Mouse (Mus musculus) MEL (cell line): ENCODE results near the gene Mtcl1. TPM values are rescaled to one million over a fixed set of nuclear protein-coding genes. Genes with fewer than 3 reads are reported as not detected.

ENCODE experiments used
- DNase-seq: peaks from one replicate; pipeline ENCODE4 v3.0.0; 2011; ENCODE audit warnings: low read depth, low spot score
- H3K27ac ChIP-seq: 2 replicates; pipeline ENCODE4 v1.5.1; 2012; ENCODE audit warnings: low read depth, mild to moderate bottlenecking, control low read depth, low read length, moderate library complexity; ENCODE audit not compliant: control insufficient read depth
- H3K27me3 ChIP-seq, 2 experiments: fragments of 150-350 bp in 1 of 2; sonication (generic) in 1 of 2; 2 replicates each; pipeline ENCODE4 v1.6.1; 2012; ENCODE audit warnings: low read length in 2 of 2, mild to moderate bottlenecking in 2 of 2, improper control_type of control experiment in 1 of 2, moderate library complexity in 1 of 2; ENCODE audit not compliant: insufficient read depth in 2 of 2, control insufficient read depth in 1 of 2
- H3K36me3 ChIP-seq, 2 experiments: 2 replicates each; pipeline ENCODE4 v1.6.1; 2012 to 2014; ENCODE audit warnings: low read length in 2 of 2, improper control_type of control experiment in 1 of 2, inconsistent platforms in 1 of 2, mild to moderate bottlenecking in 1 of 2; ENCODE audit not compliant: insufficient read depth in 2 of 2, control insufficient read depth in 1 of 2
- H3K4me1 ChIP-seq, 2 experiments: fragments of 150-350 bp in 1 of 2; sonication (generic) in 1 of 2; 2 replicates each; pipeline ENCODE4 v1.6.1; 2012; ENCODE audit warnings: low read length in 2 of 2, improper control_type of control experiment in 1 of 2, mild to moderate bottlenecking in 1 of 2; ENCODE audit not compliant: insufficient read depth in 2 of 2, control insufficient read depth in 1 of 2
- H3K4me3 ChIP-seq, 2 experiments: fragments of 150-350 bp in 1 of 2; sonication (generic) in 1 of 2; 2 replicates each; pipeline ENCODE4 v1.5.1; 2012; ENCODE audit warnings: low read depth in 2 of 2, low read length in 2 of 2, mild to moderate bottlenecking in 2 of 2, moderate library complexity in 2 of 2, control low read depth in 1 of 2, improper control_type of control experiment in 1 of 2; ENCODE audit not compliant: control insufficient read depth in 1 of 2, insufficient read depth in 1 of 2
- H3K79me2 ChIP-seq: 2 replicates; pipeline ENCODE4 v1.6.1; 2012; ENCODE audit warnings: mild to moderate bottlenecking, low read length, moderate library complexity; ENCODE audit not compliant: control insufficient read depth, poor library complexity, insufficient read depth
- H3K9ac ChIP-seq: 2 replicates; pipeline ENCODE4 v1.6.1; 2012; ENCODE audit warnings: low read depth, mild to moderate bottlenecking, control low read depth, low read length, moderate library complexity; ENCODE audit not compliant: control insufficient read depth, poor library complexity, severe bottlenecking
- H3K9me3 ChIP-seq: fragments of 150-350 bp; sonication (generic); replicated peaks from 2 replicates; pipeline ENCODE4 v1.6.1; 2012; ENCODE audit warnings: mild to moderate bottlenecking, low read length, improper control_type of control experiment, moderate library complexity; ENCODE audit not compliant: insufficient read depth
- CHD2 ChIP-seq: IDR thresholded peaks from 2 replicates; pipeline ENCODE4 v1.6.1; 2011; ENCODE audit warnings: low read length, improper control_type of control experiment
- E2F4 ChIP-seq: IDR thresholded peaks from 2 replicates; pipeline ENCODE4 v1.6.1; 2011; ENCODE audit warnings: low read depth, low read length, improper control_type of control experiment, borderline replicate concordance
- ELF1 ChIP-seq: IDR thresholded peaks from 2 replicates; pipeline ENCODE4 v1.6.1; 2014; ENCODE audit warnings: low read depth, mild to moderate bottlenecking, inconsistent platforms, low read length, improper control_type of control experiment, moderate library complexity
- ETS1 ChIP-seq: IDR thresholded peaks from 2 replicates; pipeline ENCODE4 v1.6.1; 2012; ENCODE audit warnings: low read depth, mild to moderate bottlenecking, inconsistent platforms, low read length, improper control_type of control experiment, moderate library complexity
- GABPA ChIP-seq: IDR thresholded peaks from 2 replicates; pipeline ENCODE4 v1.6.1; 2012; ENCODE audit warnings: low read depth, mild to moderate bottlenecking, inconsistent platforms, low read length, improper control_type of control experiment, moderate library complexity
- GATA1 ChIP-seq: IDR thresholded peaks from 2 replicates; pipeline ENCODE4 v1.6.1; 2011; ENCODE audit warnings: low read depth, low read length, improper control_type of control experiment
- HCFC1 ChIP-seq: IDR thresholded peaks from 2 replicates; pipeline ENCODE4 v1.6.1; 2012; ENCODE audit warnings: low read depth, mild to moderate bottlenecking, inconsistent platforms, low read length, improper control_type of control experiment, moderate library complexity
- MAFK ChIP-seq: IDR thresholded peaks from 2 replicates; pipeline ENCODE4 v1.6.1; 2011; ENCODE audit warnings: low read depth, mild to moderate bottlenecking, low read length, improper control_type of control experiment, borderline replicate concordance
- MAX ChIP-seq: IDR thresholded peaks from 2 replicates; pipeline ENCODE4 v1.6.1; 2011; ENCODE audit warnings: low read length, improper control_type of control experiment
- MEF2A ChIP-seq: IDR thresholded peaks from 2 replicates; pipeline ENCODE4 v1.6.1; 2014; ENCODE audit warnings: low read depth, mild to moderate bottlenecking, inconsistent platforms, low read length, improper control_type of control experiment; ENCODE audit not compliant: poor library complexity, insufficient replicate concordance, severe bottlenecking; ENCODE audit errors: extremely low read depth
- MXI1 ChIP-seq: IDR thresholded peaks from 2 replicates; pipeline ENCODE4 v1.6.1; 2011; ENCODE audit warnings: mild to moderate bottlenecking, low read depth, low read length, improper control_type of control experiment
- MYB ChIP-seq: IDR thresholded peaks from 2 replicates; pipeline ENCODE4 v1.6.1; 2011; ENCODE audit warnings: mild to moderate bottlenecking, low read depth, low read length, improper control_type of control experiment
- MYC ChIP-seq: IDR thresholded peaks from 2 replicates; pipeline ENCODE4 v1.6.1; 2011; ENCODE audit warnings: low read depth, mild to moderate bottlenecking, low read length, improper control_type of control experiment, moderate library complexity
- NELFE ChIP-seq: IDR thresholded peaks from 2 replicates; pipeline ENCODE4 v1.6.1; 2011; ENCODE audit warnings: low read depth, low read length, improper control_type of control experiment
- POLR2A ChIP-seq, 2 experiments: IDR thresholded peaks; 2 replicates each; pipeline ENCODE4 v1.6.1; 2011 to 2012; ENCODE audit warnings: low read length in 2 of 2, mild to moderate bottlenecking in 2 of 2, control low read depth in 1 of 2, improper control_type of control experiment in 1 of 2, low read depth in 1 of 2, moderate library complexity in 1 of 2; ENCODE audit not compliant: control insufficient read depth in 1 of 2, insufficient read depth in 1 of 2, poor library complexity in 1 of 2
- RAD21 ChIP-seq: IDR thresholded peaks from 2 replicates; pipeline ENCODE4 v1.6.1; 2011; ENCODE audit warnings: mild to moderate bottlenecking, low read depth, low read length, improper control_type of control experiment
- RCOR1 ChIP-seq: IDR thresholded peaks from 2 replicates; pipeline ENCODE4 v1.6.1; 2012; ENCODE audit warnings: low read depth, mild to moderate bottlenecking, inconsistent platforms, low read length, improper control_type of control experiment
- SMC3 ChIP-seq: IDR thresholded peaks from 2 replicates; pipeline ENCODE4 v1.6.1; 2011; ENCODE audit warnings: low read depth, low read length, improper control_type of control experiment
- TAL1 ChIP-seq: IDR thresholded peaks from 2 replicates; pipeline ENCODE4 v1.6.1; 2012; ENCODE audit warnings: mild to moderate bottlenecking, inconsistent platforms, low read length, moderate library complexity, mixed read lengths
- TBP ChIP-seq: IDR thresholded peaks from 2 replicates; pipeline ENCODE4 v1.8.0; 2011; ENCODE audit warnings: low read depth, low read length, improper control_type of control experiment
- USF1 ChIP-seq: IDR thresholded peaks from 2 replicates; pipeline ENCODE4 v1.6.1; 2014; ENCODE audit warnings: low read depth, mild to moderate bottlenecking, inconsistent platforms, low read length, improper control_type of control experiment, moderate library complexity
- ZKSCAN1 ChIP-seq: IDR thresholded peaks from 2 replicates; pipeline ENCODE4 v1.6.1; 2012; ENCODE audit warnings: low read depth, mild to moderate bottlenecking, inconsistent platforms, low read length, improper control_type of control experiment, moderate library complexity
- polyA plus RNA-seq, 2 experiments: library from polyadenylated mRNA; stranded (reverse) in 1 of 2; unstranded in 1 of 2; fragments of >175 nt in 1 of 2; fragments of >200 nt in 1 of 2; gene quantifications; 2 replicates each; pipeline versions ENCODE4 v1.2.1 to v1.2.4; 2012; ENCODE audit warnings: low replicate concordance in 2 of 2, low read depth in 1 of 2; ENCODE audit not compliant: insufficient read length in 2 of 2, insufficient read depth in 1 of 2, missing spikeins in 1 of 2
- total RNA-seq: library from RNA; depleted of rRNA; stranded (reverse); fragments of 300-350 nt; gene quantifications from 2 replicates; pipeline ENCODE4 v1.2.3, GENCODE M21; 2012

Mtcl1 gene
- total and polyA plus RNA-seq, 3 experiments = not detected

GRCm38 (mm10) chr17:66417329-66417728, 32.2 kb downstream of the Mtcl1 start:
- TF ChIP-seq ELF1 = no peak
- no peak for TF ChIP-seq USF1
- no peak for TF ChIP-seq GABPA
- TF ChIP-seq ZKSCAN1 = no peak
- no peak for TF ChIP-seq HCFC1
- TF ChIP-seq ETS1 = no peak
- no peak for TF ChIP-seq CHD2
- TF ChIP-seq NELFE = no peak
- TF ChIP-seq POLR2A (IDR thresholded peaks at IDR 0.05; ENCODE audit: control insufficient read depth in 1 of 2, insufficient read depth in 1 of 2, low read depth in 1 of 2, low read length in 2 of 2, poor library complexity in 1 of 2) = no peak
- no peak for TF ChIP-seq SMC3
- no peak for TF ChIP-seq TBP
- TF ChIP-seq E2F4 = no peak
- no peak for TF ChIP-seq MAX
- TF ChIP-seq MXI1 = no peak
- no peak for TF ChIP-seq TAL1
- no peak for TF ChIP-seq RAD21
- Histone ChIP-seq H3K4me1 (no peaks in the 10 kb centered on the region), H3K36me3 (no peaks in the 10 kb centered on the region), H3K9ac (no peak overlapping the region), H3K4me3 (no peak overlapping the region), H3K9me3 (no peaks in the 10 kb centered on the region), H3K27ac (no peak overlapping the region), H3K27me3 (no peaks in the 10 kb centered on the region), H3K79me2 (no peaks in the 10 kb centered on the region)
- no peak for DNase-seq

GRCm38 (mm10) chr17:66416841-66417313, 32.7 kb downstream of the Mtcl1 start:
- Histone ChIP-seq H3K27me3 (no peaks in the 10 kb centered on the region), H3K9ac (no peak overlapping the region), H3K36me3 (no peaks in the 10 kb centered on the region), H3K4me1 (no peaks in the 10 kb centered on the region), H3K79me2 (no peaks in the 10 kb centered on the region), H3K4me3 (no peak overlapping the region), H3K27ac (no peak overlapping the region), H3K9me3 (no peaks in the 10 kb centered on the region)
- DNase-seq = no peak
- TF ChIP-seq SMC3 (no peak), MYB (no peak), GATA1 (no peak), MEF2A (no peak), MYC (no peak), RCOR1 (no peak), ZKSCAN1 (no peak), HCFC1 (no peak), MAFK (no peak), E2F4 (no peak), POLR2A (IDR thresholded peaks at IDR 0.05; ENCODE audit: control insufficient read depth in 1 of 2, insufficient read depth in 1 of 2, low read depth in 1 of 2, low read length in 2 of 2, poor library complexity in 1 of 2) (no peak), MAX (no peak), ELF1 (no peak)
